ENCODE assay signal across 16 mouse cellular contexts in genomic region chr3:135586060-135586459, GRCm38 (mm10).
DNase-seq lines count a peak whose midpoint lies in the region; ATAC-seq and TF ChIP-seq lines count a peak whose summit lies in the region.
"Had no signal": no experiment of that assay in that cellular context is flagged by ENCODE, and none has a peak within 500 bp of the region (broad histone marks: within the 10 kb centered on the region; RNA-seq: fewer than 3 reads in every experiment).

No protein-coding gene starts in this region.

- TF ChIP-seq EP300 in liver, embryonic 14.5 days (IDR thresholded peaks at IDR 0.05; ENCODE audit: low read depth) = no peak

- H3K9me3 ChIP-seq in forebrain, embryonic 12.5 days = no peaks in the 10 kb centered on the region
- H3K9me3 ChIP-seq in forebrain, embryonic 15.5 days = no peaks in the 10 kb centered on the region
- H3K9me3 ChIP-seq in heart, embryonic 13.5 days = no peaks in the 10 kb centered on the region
- H3K9me3 ChIP-seq in hindbrain, embryonic 12.5 days (replicated peaks) = no peaks in the 10 kb centered on the region
- no peaks in the 10 kb centered on the region for H3K9me3 ChIP-seq in hindbrain, embryonic 13.5 days
- no peaks in the 10 kb centered on the region for H3K9me3 ChIP-seq in liver, embryonic 14.5 days (ENCODE audit: control insufficient read depth, low read length)
- H3K9me3 ChIP-seq: limb, embryonic 15.5 days had no signal

- 90% methylated on average over 2 of the region's 2 CpGs for WGBS in forebrain, embryonic 12.5 days
- 93% methylated on average over 2 of the region's 2 CpGs for WGBS in forebrain, embryonic 15.5 days
- 77% methylated on average over 2 of the region's 2 CpGs for WGBS in heart, embryonic 13.5 days
- 79% methylated on average over 2 of the region's 2 CpGs for WGBS in hindbrain, embryonic 12.5 days
- 87% methylated on average over 2 of the region's 2 CpGs for WGBS in hindbrain, embryonic 13.5 days
- WGBS in liver, embryonic 14.5 days (ENCODE audit: insufficient replicate concordance) = 63% methylated on average over 2 of the region's 2 CpGs

- no peak overlapping the region for H3K4me3 ChIP-seq in forebrain, embryonic 12.5 days (replicated peaks)
- H3K4me3 ChIP-seq in forebrain, embryonic 15.5 days = no peak overlapping the region
- 0 out of 2 replicates have a peak overlapping the region, but pooled peaks have one; percentile 20 for H3K4me3 ChIP-seq in heart, embryonic 13.5 days
- no peak overlapping the region for H3K4me3 ChIP-seq in hindbrain, embryonic 12.5 days
- H3K4me3 ChIP-seq in hindbrain, embryonic 13.5 days = no peak overlapping the region
- H3K4me3 ChIP-seq in liver, embryonic 14.5 days (ENCODE audit: insufficient read depth in 1 of 2, low read depth in 2 of 2, low read length in 2 of 2) = no peak overlapping the region
- H3K4me3 ChIP-seq: limb, embryonic 15.5 days had no signal

- H3K27ac ChIP-seq in forebrain, embryonic 12.5 days = peak overlapping the region; percentile 27
- no peak overlapping the region for H3K27ac ChIP-seq in forebrain, embryonic 15.5 days (replicated peaks)
- H3K27ac ChIP-seq in heart, embryonic 13.5 days (replicated peaks) = peak overlapping the region; percentile 92
- H3K27ac ChIP-seq in hindbrain, embryonic 12.5 days = 0 out of 2 replicates have a peak overlapping the region, but pooled peaks have one; percentile 6
- H3K27ac ChIP-seq in hindbrain, embryonic 13.5 days = no peak overlapping the region
- H3K27ac ChIP-seq in liver, embryonic 14.5 days = no peak overlapping the region
- H3K27ac ChIP-seq: limb, embryonic 15.5 days had no signal

- H3K27me3 ChIP-seq in forebrain, embryonic 12.5 days = no peaks in the 10 kb centered on the region
- H3K27me3 ChIP-seq in forebrain, embryonic 15.5 days = no peaks in the 10 kb centered on the region
- no peaks in the 10 kb centered on the region for H3K27me3 ChIP-seq in heart, embryonic 13.5 days (replicated peaks)
- no peaks in the 10 kb centered on the region for H3K27me3 ChIP-seq in hindbrain, embryonic 12.5 days
- H3K27me3 ChIP-seq in hindbrain, embryonic 13.5 days = no peaks in the 10 kb centered on the region
- no peaks in the 10 kb centered on the region for H3K27me3 ChIP-seq in liver, embryonic 14.5 days (ENCODE audit: control insufficient read depth, insufficient read depth, low read length)
- H3K27me3 ChIP-seq: limb, embryonic 15.5 days had no signal

- ATAC-seq in forebrain, embryonic 12.5 days (ENCODE audit: low FRiP score) = no peak
- ATAC-seq in forebrain, embryonic 15.5 days (replicated peaks) = no peak
- ATAC-seq in heart, embryonic 13.5 days (ENCODE audit: extremely low read depth, insufficient number of reproducible peaks, low FRiP score, low TSS enrichment) = no peak
- ATAC-seq in hindbrain, embryonic 12.5 days (ENCODE audit: low FRiP score) = no peak
- no peak for ATAC-seq in hindbrain, embryonic 13.5 days (ENCODE audit: low FRiP score)
- ATAC-seq in liver, embryonic 14.5 days (ENCODE audit: insufficient read depth) = no peak
- ATAC-seq: inflammation-experienced regulatory T-cells, adult 6 months had no signal

- H3K4me2 ChIP-seq in forebrain, embryonic 12.5 days = no peak overlapping the region
- H3K4me2 ChIP-seq in forebrain, embryonic 15.5 days (replicated peaks) = no peak overlapping the region
- H3K4me2 ChIP-seq in heart, embryonic 13.5 days = peak overlapping the region; percentile 51
- no peak overlapping the region for H3K4me2 ChIP-seq in hindbrain, embryonic 12.5 days (replicated peaks)
- H3K4me2 ChIP-seq in hindbrain, embryonic 13.5 days = no peak overlapping the region
- H3K4me2 ChIP-seq in liver, embryonic 14.5 days (ENCODE audit: low read depth) = peak overlapping the region; percentile 3; the same call in 1 of the 2 replicates
- H3K4me2 ChIP-seq: limb, embryonic 15.5 days had no signal

- H3K9ac ChIP-seq in forebrain, embryonic 12.5 days = no peak overlapping the region
- H3K9ac ChIP-seq in forebrain, embryonic 15.5 days (replicated peaks) = no peak overlapping the region
- H3K9ac ChIP-seq in heart, embryonic 13.5 days = peak overlapping the region; percentile 70
- no peak overlapping the region for H3K9ac ChIP-seq in hindbrain, embryonic 12.5 days
- H3K9ac ChIP-seq in hindbrain, embryonic 13.5 days = no peak overlapping the region
- no peak overlapping the region for H3K9ac ChIP-seq in liver, embryonic 14.5 days (replicated peaks)
- H3K9ac ChIP-seq: limb, embryonic 15.5 days had no signal

- no peak for DNase-seq in heart, postnatal 25 days (ENCODE audit: low spot score)
- DNase-seq in liver, embryonic 14.5 days (ENCODE audit: low read depth in 3 of 3, low spot score in 3 of 3) = no peak
- DNase-seq in right cerebral cortex, postnatal 14 days = no peak
- DNase-seq: cerebellum, adult 9-10 months; gastrocnemius, postnatal 14 days; kidney, adult 18-20 months; kidney, postnatal 4 days; midbrain, embryonic 14.5 days; spleen, adult 18-20 months had no signal

- TF ChIP-seq CTCF in liver, embryonic 14.5 days (IDR thresholded peaks at IDR 0.05; ENCODE audit: low read depth) = no peak

- H3K36me3 ChIP-seq in forebrain, embryonic 12.5 days (replicated peaks) = peaks cover 50% of the 10 kb centered on the region
- peaks cover 10% of the 10 kb centered on the region; the same call in 1 of the 2 replicates for H3K36me3 ChIP-seq in forebrain, embryonic 15.5 days
- H3K36me3 ChIP-seq in heart, embryonic 13.5 days = peaks cover 71% of the 10 kb centered on the region
- H3K36me3 ChIP-seq in hindbrain, embryonic 12.5 days = peaks cover 47% of the 10 kb centered on the region
- peaks cover 56% of the 10 kb centered on the region for H3K36me3 ChIP-seq in hindbrain, embryonic 13.5 days
- no peaks in the 10 kb centered on the region; the same call in none of the 2 replicates for H3K36me3 ChIP-seq in liver, embryonic 14.5 days (replicated peaks; ENCODE audit: control insufficient read depth, insufficient read depth, low read depth)

- intact Hi-C loops in heart, postnatal 25 days (cut with DNase I) = no loop called here

- peaks cover 11% of the 10 kb centered on the region for H3K4me1 ChIP-seq in forebrain, embryonic 12.5 days
- peaks cover 8% of the 10 kb centered on the region for H3K4me1 ChIP-seq in forebrain, embryonic 15.5 days
- peaks cover 33% of the 10 kb centered on the region for H3K4me1 ChIP-seq in heart, embryonic 13.5 days
- H3K4me1 ChIP-seq in hindbrain, embryonic 12.5 days = peaks cover 10% of the 10 kb centered on the region
- H3K4me1 ChIP-seq in hindbrain, embryonic 13.5 days (replicated peaks) = peaks cover 15% of the 10 kb centered on the region
- H3K4me1 ChIP-seq in liver, embryonic 14.5 days (replicated peaks; ENCODE audit: control insufficient read depth in 2 of 2, insufficient read depth in 2 of 2, low read length in 1 of 2) = peaks cover 13 to 18% of the 10 kb centered on the region in 2 experiments; a peak in 3 of 4 replicates

Comparison
In these comparisons a context has a peak if more than half of its experiments do, and no peak if none do; other contexts are left out.
1. H3K27ac ChIP-seq: peak in forebrain, embryonic 12.5 days (single experiment), heart, embryonic 13.5 days (single experiment) and hindbrain, embryonic 12.5 days (single experiment); none in forebrain, embryonic 15.5 days (single experiment), hindbrain, embryonic 13.5 days (single experiment) and liver, embryonic 14.5 days (single experiment).
2. H3K4me2 ChIP-seq: peak in heart, embryonic 13.5 days (single experiment) and liver, embryonic 14.5 days (single experiment); none in forebrain, embryonic 12.5 days (single experiment), forebrain, embryonic 15.5 days (single experiment), hindbrain, embryonic 12.5 days (single experiment) and hindbrain, embryonic 13.5 days (single experiment).